Mouse (Mus musculus) heart, adult 2 months (tissue): ENCODE data around the gene Gm49321.

Source experiments
- CTCF ChIP-seq: fragments of 200-600 bp; IDR thresholded peaks from 2 replicates; pipeline ENCODE4 v1.8.1; 2022; ENCODE audit warnings: antibody characterized with exemption, mild to moderate bottlenecking, moderate library complexity
- EP300 ChIP-seq: fragments of 200-500 bp; IDR thresholded peaks from 2 replicates; pipeline ENCODE4 v1.6.1; 2011; ENCODE audit warnings: low read depth, low read length, control low read depth; ENCODE audit not compliant: insufficient read depth
- POLR2A ChIP-seq: fragments of 200-500 bp; IDR thresholded peaks from 2 replicates; pipeline ENCODE4 v1.6.1; 2011; ENCODE audit warnings: mild to moderate bottlenecking, low read depth, low read length, control low read depth; ENCODE audit not compliant: insufficient read depth

GRCm38 (mm10) chr12:73904133-73904934 is 33.1 kb upstream of the Gm49321 start:
- TF ChIP-seq POLR2A (no peak), CTCF (no peak), EP300 (no peak)
